Mouse (Mus musculus): ENCODE results near the gene Zc3h12a. TPM values are rescaled to one million over a fixed set of nuclear protein-coding genes. Genes with fewer than 3 reads are reported as not detected.

Gene Zc3h12a
- polyA plus RNA-seq, 1 experiment from 2014 or later = 0.55 TPM

- ATAC-seq (ENCODE audit: low read depth) = no peak
- H3K4me2 ChIP-seq (ENCODE audit: low read depth, low read length) = no peak overlapping the region
These were observed 22.3 kb downstream of the Zc3h12a start for GRCm38 (mm10) chr4:125105354-125105753.

GRCm38 (mm10) chr4:125101334-125101733, 26.3 kb downstream of the Zc3h12a start:
- Histone ChIP-seq H3K4me2 (ENCODE audit: low read depth, low read length) (no peak overlapping the region), H3K36me3 (ENCODE audit: control insufficient read depth, insufficient read depth, low read length) (0 out of 2 replicates have a peak, but pooled peaks cover 4% of the 10 kb centered on the region), H3K4me3 (ENCODE audit: low read length) (no peak overlapping the region), H3K4me1 (replicated peaks; ENCODE audit: control insufficient read depth, insufficient read depth, low read length) (no peaks in the 10 kb centered on the region), H3K27me3 (ENCODE audit: control insufficient read depth, insufficient read depth, low read depth, low read length) (no peaks in the 10 kb centered on the region), H3K9ac (ENCODE audit: low read length) (no peak overlapping the region), H3K9me3 (ENCODE audit: control insufficient read depth, low read length) (no peaks in the 10 kb centered on the region), H3K27ac (ENCODE audit: low read length) (no peak overlapping the region)
- ATAC-seq (ENCODE audit: low read depth) = no peak
- 74% methylated on average over 13 of the region's 13 CpGs for WGBS

More at GRCm38 (mm10) chr4:125105354-125105753, 22.3 kb downstream of the Zc3h12a start:
- no peak overlapping the region for H3K27ac ChIP-seq (ENCODE audit: low read length)
- no peaks in the 10 kb centered on the region for H3K27me3 ChIP-seq (ENCODE audit: control insufficient read depth, insufficient read depth, low read depth, low read length)
- H3K9ac ChIP-seq (ENCODE audit: low read length) = no peak overlapping the region
- WGBS = 91% methylated on average over 9 of the region's 9 CpGs
- H3K36me3 ChIP-seq (ENCODE audit: control insufficient read depth, insufficient read depth, low read length) = peaks cover 8% of the 10 kb centered on the region; the same call in 1 of the 2 replicates
- H3K4me1 ChIP-seq (replicated peaks; ENCODE audit: control insufficient read depth, insufficient read depth, low read length) = no peaks in the 10 kb centered on the region
- no peak overlapping the region for H3K4me3 ChIP-seq (ENCODE audit: low read length)
- H3K9me3 ChIP-seq (ENCODE audit: control insufficient read depth, low read length) = no peaks in the 10 kb centered on the region

GRCm38 (mm10) chr4:125099458-125099857, 28.2 kb downstream of the Zc3h12a start:
- ATAC-seq (ENCODE audit: low read depth) = peak; percentile 64
- no peak overlapping the region for H3K9ac ChIP-seq (ENCODE audit: low read length)

GRCm38 (mm10) chr4:125097412-125097811, 30.2 kb downstream of the Zc3h12a start:
- Histone ChIP-seq H3K27ac (ENCODE audit: low read length) (no peak overlapping the region), H3K36me3 (ENCODE audit: control insufficient read depth, insufficient read depth, low read length) (peaks cover 4% of the 10 kb centered on the region), H3K9ac (ENCODE audit: low read length) (no peak overlapping the region), H3K4me1 (replicated peaks; ENCODE audit: control insufficient read depth, insufficient read depth, low read length) (no peaks in the 10 kb centered on the region), H3K9me3 (ENCODE audit: control insufficient read depth, low read length) (no peaks in the 10 kb centered on the region), H3K4me2 (ENCODE audit: low read depth, low read length) (no peak overlapping the region), H3K4me3 (ENCODE audit: low read length) (no peak overlapping the region), H3K27me3 (ENCODE audit: control insufficient read depth, insufficient read depth, low read depth, low read length) (no peaks in the 10 kb centered on the region)
- no peak for ATAC-seq (ENCODE audit: low read depth)
- 74% methylated on average over 4 of the region's 4 CpGs for WGBS

More at GRCm38 (mm10) chr4:125099458-125099857, 28.2 kb downstream of the Zc3h12a start:
- H3K4me3 ChIP-seq (ENCODE audit: low read length) = no peak overlapping the region
- 8% methylated on average over 8 of the region's 8 CpGs for WGBS
- H3K27me3 ChIP-seq (ENCODE audit: control insufficient read depth, insufficient read depth, low read depth, low read length) = no peaks in the 10 kb centered on the region
- no peak overlapping the region for H3K27ac ChIP-seq (ENCODE audit: low read length)
- H3K4me2 ChIP-seq (ENCODE audit: low read depth, low read length) = no peak overlapping the region
- H3K4me1 ChIP-seq (replicated peaks; ENCODE audit: control insufficient read depth, insufficient read depth, low read length) = no peaks in the 10 kb centered on the region
- H3K36me3 ChIP-seq (ENCODE audit: control insufficient read depth, insufficient read depth, low read length) = no peaks in the 10 kb centered on the region
- no peaks in the 10 kb centered on the region for H3K9me3 ChIP-seq (ENCODE audit: control insufficient read depth, low read length)

GRCm38 (mm10) chr4:125096066-125096465, 31.6 kb downstream of the Zc3h12a start:
- Histone ChIP-seq H3K4me2 (ENCODE audit: low read depth, low read length) (no peak overlapping the region), H3K36me3 (ENCODE audit: control insufficient read depth, insufficient read depth, low read length) (peaks cover 14% of the 10 kb centered on the region), H3K27ac (ENCODE audit: low read length) (no peak overlapping the region), H3K9me3 (ENCODE audit: control insufficient read depth, low read length) (no peaks in the 10 kb centered on the region), H3K27me3 (ENCODE audit: control insufficient read depth, insufficient read depth, low read depth, low read length) (no peaks in the 10 kb centered on the region), H3K4me3 (ENCODE audit: low read length) (no peak overlapping the region), H3K4me1 (replicated peaks; ENCODE audit: control insufficient read depth, insufficient read depth, low read length) (no peaks in the 10 kb centered on the region), H3K9ac (ENCODE audit: low read length) (no peak overlapping the region)
- no peak for ATAC-seq (ENCODE audit: low read depth)
- WGBS = 82% methylated on average over 5 of the region's 5 CpGs

GRCm38 (mm10) chr4:125093031-125093430, 34.6 kb downstream of the Zc3h12a start:
- WGBS = 88% methylated on average over 5 of the region's 5 CpGs
- Histone ChIP-seq H3K9me3 (ENCODE audit: control insufficient read depth, low read length) (no peaks in the 10 kb centered on the region), H3K9ac (ENCODE audit: low read length) (no peak overlapping the region), H3K27me3 (ENCODE audit: control insufficient read depth, insufficient read depth, low read depth, low read length) (no peaks in the 10 kb centered on the region), H3K4me3 (ENCODE audit: low read length) (no peak overlapping the region), H3K36me3 (ENCODE audit: control insufficient read depth, insufficient read depth, low read length) (peaks cover 31% of the 10 kb centered on the region), H3K27ac (ENCODE audit: low read length) (no peak overlapping the region), H3K4me1 (replicated peaks; ENCODE audit: control insufficient read depth, insufficient read depth, low read length) (no peaks in the 10 kb centered on the region), H3K4me2 (ENCODE audit: low read depth, low read length) (no peak overlapping the region)
- no peak for ATAC-seq (ENCODE audit: low read depth)

- Histone ChIP-seq H3K27ac (ENCODE audit: low read length) (peak overlapping the region; percentile 98), H3K4me1 (replicated peaks; ENCODE audit: control insufficient read depth, insufficient read depth, low read length) (peaks cover 13% of the 10 kb centered on the region), H3K27me3 (ENCODE audit: control insufficient read depth, insufficient read depth, low read depth, low read length) (no peaks in the 10 kb centered on the region), H3K4me3 (ENCODE audit: low read length) (peak overlapping the region; percentile 92), H3K9me3 (ENCODE audit: control insufficient read depth, low read length) (no peaks in the 10 kb centered on the region), H3K36me3 (ENCODE audit: control insufficient read depth, insufficient read depth, low read length) (peaks cover 15% of the 10 kb centered on the region), H3K4me2 (ENCODE audit: low read depth, low read length) (peak overlapping the region; percentile 74), H3K9ac (ENCODE audit: low read length) (peak overlapping the region; percentile 97)
- ATAC-seq (ENCODE audit: low read depth) = peak; percentile 96
- 0% methylated on average over 33 of the region's 45 CpGs for WGBS
These were observed 42.2 kb downstream of the Zc3h12a start for GRCm38 (mm10) chr4:125085346-125085841.

GRCm38 (mm10) chr4:125084403-125085345, 43.0 kb downstream of the Zc3h12a start, which contains the start of gene Meaf6:
Gene Meaf6, plus strand, starts transcription at chr4:125085134.
- WGBS = 2% methylated on average over 58 of the region's 63 CpGs
- H3K36me3 ChIP-seq (ENCODE audit: control insufficient read depth, insufficient read depth, low read length) = peaks cover 8% of the 10 kb centered on the region
- no peaks in the 10 kb centered on the region for H3K27me3 ChIP-seq (ENCODE audit: control insufficient read depth, insufficient read depth, low read depth, low read length)
- H3K9ac ChIP-seq (ENCODE audit: low read length) = peak within 1 kb of the TSS; percentile 97
- H3K4me2 ChIP-seq (ENCODE audit: low read depth, low read length) = peak within 1 kb of the TSS; percentile 74
- H3K4me3 ChIP-seq (ENCODE audit: low read length) = peak within 1 kb of the TSS; percentile 92
- ATAC-seq (ENCODE audit: low read depth) = peak; percentile 93
- peaks cover 13% of the 10 kb centered on the region for H3K4me1 ChIP-seq (replicated peaks; ENCODE audit: control insufficient read depth, insufficient read depth, low read length)
- H3K27ac ChIP-seq (ENCODE audit: low read length) = peak within 1 kb of the TSS; percentile 98
- no peaks in the 10 kb centered on the region for H3K9me3 ChIP-seq (ENCODE audit: control insufficient read depth, low read length)

- ATAC-seq (ENCODE audit: low read depth) = no peak
- Histone ChIP-seq H3K4me3 (ENCODE audit: low read length) (no peak overlapping the region), H3K27ac (ENCODE audit: low read length) (no peak overlapping the region), H3K36me3 (ENCODE audit: control insufficient read depth, insufficient read depth, low read length) (peaks cover 21% of the 10 kb centered on the region; the same call in 1 of the 2 replicates), H3K27me3 (ENCODE audit: control insufficient read depth, insufficient read depth, low read depth, low read length) (no peaks in the 10 kb centered on the region), H3K9ac (ENCODE audit: low read length) (no peak overlapping the region), H3K9me3 (ENCODE audit: control insufficient read depth, low read length) (no peaks in the 10 kb centered on the region), H3K4me1 (replicated peaks; ENCODE audit: control insufficient read depth, insufficient read depth, low read length) (no peaks in the 10 kb centered on the region), H3K4me2 (ENCODE audit: low read depth, low read length) (no peak overlapping the region)
- WGBS = 95% methylated on average over 2 of the region's 2 CpGs
These were observed 48.9 kb downstream of the Zc3h12a start for GRCm38 (mm10) chr4:125078698-125079097.

All from lung, embryonic 16.5 days (tissue).